Mouse (Mus musculus) lung, postnatal 0 days (tissue): ENCODE measurements at regions not wholly inside any gene's neighbourhood (a gene's known extent, or its start where the extent isn't known, plus 50 kb on each side); places are given as distances from the start of the nearest gene placed in this dataset.

ENCODE experiments used
- CTCF ChIP-seq: IDR thresholded peaks from 2 replicates; pipeline ENCODE4 v1.5.1; 2016; ENCODE audit warnings: antibody characterized with exemption, mild to moderate bottlenecking
- EP300 ChIP-seq: IDR thresholded peaks from 2 replicates; pipeline ENCODE4 v1.6.1; 2016; ENCODE audit warnings: antibody characterized with exemption, mild to moderate bottlenecking, control low read depth

GRCm38 (mm10) chr3:7010294-7011087 is 390.2 kb upstream of the 1700008P02Rik start:
- no peak; the same call in 1 of the 2 replicates for TF ChIP-seq CTCF
- no peak for TF ChIP-seq EP300
